Mouse (Mus musculus) heart, postnatal 0 days (tissue): Measurements from ENCODE around the gene Slc39a7. TPM values are rescaled to one million over a fixed set of nuclear protein-coding genes. Genes with fewer than 3 reads are reported as not detected.
A peak's percentile ranks its signal among the peaks of the same experiment; 100 is the strongest.

Experiments used
- ATAC-seq: fragments of 200-750 bp; cut with Nextera tagmentation; 2 replicates; pipeline ENCODE4 v1.8.0; 2017; ENCODE audit warnings: low read depth, moderate number of reproducible peaks, moderate library complexity; ENCODE audit not compliant: insufficient read depth
- DNase-seq: peaks from one replicate; pipeline ENCODE4 v3.0.0-alpha.2; 2016; ENCODE audit warnings: low spot score
- H3K27ac ChIP-seq: fragments of 300-500 bp; sonication (generic); 2 replicates; pipeline ENCODE4 v1.5.1; 2014; ENCODE audit warnings: low read depth, mild to moderate bottlenecking
- H3K27me3 ChIP-seq: fragments of 300-500 bp; sonication (generic); 2 replicates; pipeline ENCODE4 v1.6.1; 2014; ENCODE audit warnings: low read length, mixed read lengths; ENCODE audit not compliant: control insufficient read depth, insufficient read depth
- H3K36me3 ChIP-seq: fragments of 300-500 bp; sonication (generic); replicated peaks from 2 replicates; pipeline ENCODE4 v1.6.1; 2014; ENCODE audit warnings: low read length, mixed read lengths; ENCODE audit not compliant: control insufficient read depth, insufficient read depth
- H3K4me1 ChIP-seq: fragments of 300-500 bp; sonication (generic); 2 replicates; pipeline ENCODE4 v1.6.1; 2014; ENCODE audit warnings: antibody characterized with exemption; ENCODE audit not compliant: control insufficient read depth, insufficient read depth
- H3K4me2 ChIP-seq: fragments of 300-500 bp; sonication (generic); 2 replicates; pipeline ENCODE4 v1.6.1; 2014; ENCODE audit warnings: low read depth, mild to moderate bottlenecking, low read length, moderate library complexity
- H3K4me3 ChIP-seq: fragments of 300-500 bp; sonication (generic); 2 replicates; pipeline ENCODE4 v1.5.1; 2014; ENCODE audit warnings: low read depth, low read length
- H3K9ac ChIP-seq: fragments of 300-500 bp; sonication (generic); replicated peaks from 2 replicates; pipeline ENCODE4 v1.6.1; 2014; ENCODE audit warnings: low read depth, low read length, mixed read lengths
- H3K9me3 ChIP-seq: fragments of 300-500 bp; sonication (generic); replicated peaks from 2 replicates; pipeline ENCODE4 v1.6.1; 2016; ENCODE audit warnings: low read length; ENCODE audit not compliant: control insufficient read depth
- CTCF ChIP-seq: IDR thresholded peaks from 2 replicates; pipeline ENCODE4 v1.5.1; 2016; ENCODE audit warnings: antibody characterized with exemption, control low read depth, low read depth
- EP300 ChIP-seq: IDR thresholded peaks from 2 replicates; pipeline ENCODE4 v1.6.1; 2016; ENCODE audit warnings: antibody characterized with exemption, low read depth
- WGBS: fragments of 180-500 bp; shearing (Covaris S2); extraction: QIAGEN DNeasy Blood & Tissue Kit; methylation state at CpG from one replicate; pipeline ENCODE4 v1.1.7; 2014; 5-methylcytosine and 5-hydroxymethylcytosine counted together
- polyA plus RNA-seq: library from polyadenylated mRNA; unstranded; fragments of >200 nt; fragmentation: Nextera tagmentation; extraction: Ambion mirVana; gene quantifications from 2 replicates; pipeline ENCODE4 v1.2.1, GENCODE M21; 2015
- total RNA-seq: library from RNA; depleted of rRNA; stranded (reverse); fragments of >200 nt; gene quantifications from 2 replicates; pipeline ENCODE4 v1.2.3, GENCODE M21; 2014; ENCODE audit warnings: low replicate concordance; rRNA removed

The Slc39a7 gene
- total RNA-seq, result 88.7 and 97.2 TPM in 2 replicates
- 79.7 and 85.4 TPM in 2 replicates for polyA plus RNA-seq

DNA sequence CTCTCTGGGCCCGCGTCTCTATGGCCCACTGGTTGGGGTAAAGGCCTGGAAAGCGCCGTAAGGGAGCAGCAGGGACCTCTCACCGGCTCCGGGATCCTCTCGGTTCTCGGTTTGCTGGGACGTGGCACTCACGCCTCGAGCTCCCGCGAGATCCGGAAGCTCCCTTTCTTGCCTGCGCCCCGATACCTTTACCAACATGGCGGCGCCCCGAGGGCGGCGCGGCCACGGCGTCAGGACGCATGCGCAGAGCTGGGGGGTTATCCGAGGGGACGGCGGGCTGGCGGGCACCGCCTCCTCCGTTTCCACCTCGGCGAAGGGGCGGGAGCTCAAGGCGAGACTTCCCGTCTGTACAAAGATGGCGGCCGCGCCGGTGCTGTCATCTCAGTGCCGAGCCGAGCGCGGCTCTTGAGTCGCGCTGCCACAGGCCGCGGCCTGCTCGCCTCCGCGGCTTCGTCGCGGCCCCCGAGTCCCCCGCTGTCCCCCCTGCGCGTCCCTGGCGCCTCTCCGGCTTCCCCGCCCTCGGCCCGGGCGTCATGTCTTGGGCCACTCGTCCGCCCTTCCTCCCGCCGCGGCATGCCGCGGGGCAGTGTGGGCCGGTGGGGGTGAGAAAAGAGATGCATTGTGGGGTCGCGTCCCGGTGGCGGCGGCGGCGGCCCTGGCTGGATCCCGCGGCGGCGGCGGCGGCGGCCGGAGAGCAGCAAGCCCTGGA is at the start of gene Slc39a7, which contains the start of gene Rxrb:
TSS of gene Slc39a7 (minus strand) at position 218 of the 709 bp plus-strand sequence.
TSS of gene Rxrb (plus strand) at position 348 of the 709 bp plus-strand sequence.
- Histone ChIP-seq H3K27me3 (no peaks in the 10 kb centered on the region), H3K9me3 (no peaks in the 10 kb centered on the region), H3K9ac (peak within 1 kb of the TSS; percentile 73), H3K4me3 (peak within 1 kb of the TSS; percentile 63), H3K4me2 (peak within 1 kb of the TSS; percentile 85), H3K4me1 (peaks cover 29% of the 10 kb centered on the region), H3K36me3 (peaks cover 39% of the 10 kb centered on the region), H3K27ac (peak within 1 kb of the TSS; percentile 96)
- WGBS, result under 1% methylated on average over 70 of the region's 88 CpGs
- ATAC-seq (peak; percentile 81), DNase-seq (peak; percentile 97)
- TF ChIP-seq EP300 (peak; percentile 94), CTCF (no peak)

GRCm38 (mm10) chr17:34079621-34080020 is 48.1 kb upstream of the Slc39a7 start:
- H3K9me3 ChIP-seq, result no peaks in the 10 kb centered on the region
- no peak overlapping the region for H3K4me2 ChIP-seq
- peak; percentile 76 for DNase-seq
- no peak overlapping the region for H3K27ac ChIP-seq
- WGBS, result 22% methylated on average over 5 of the region's 5 CpGs
- H3K36me3 ChIP-seq, result no peaks in the 10 kb centered on the region
- no peak for TF ChIP-seq EP300
- ATAC-seq, result peak; percentile 57
- H3K9ac ChIP-seq, result no peak overlapping the region
- no peak overlapping the region for H3K4me3 ChIP-seq
- peaks cover 37% of the 10 kb centered on the region for H3K27me3 ChIP-seq
- H3K4me1 ChIP-seq, result no peaks in the 10 kb centered on the region

- DNase-seq (no peak), ATAC-seq (no peak)
- no peak overlapping the region for H3K9ac ChIP-seq
- WGBS, result 87% methylated on average over 11 of the region's 11 CpGs
- no peaks in the 10 kb centered on the region for H3K4me1 ChIP-seq
- H3K27me3 ChIP-seq, result peaks cover 32% of the 10 kb centered on the region
- H3K9me3 ChIP-seq, result no peaks in the 10 kb centered on the region
- no peak overlapping the region for H3K4me3 ChIP-seq
- no peak overlapping the region for H3K27ac ChIP-seq
- no peak overlapping the region for H3K4me2 ChIP-seq
- no peak for TF ChIP-seq CTCF
- no peak for TF ChIP-seq EP300
- no peaks in the 10 kb centered on the region for H3K36me3 ChIP-seq
Observed at GRCm38 (mm10) chr17:34079002-34079401, 47.5 kb upstream of the Slc39a7 start.

DNA sequence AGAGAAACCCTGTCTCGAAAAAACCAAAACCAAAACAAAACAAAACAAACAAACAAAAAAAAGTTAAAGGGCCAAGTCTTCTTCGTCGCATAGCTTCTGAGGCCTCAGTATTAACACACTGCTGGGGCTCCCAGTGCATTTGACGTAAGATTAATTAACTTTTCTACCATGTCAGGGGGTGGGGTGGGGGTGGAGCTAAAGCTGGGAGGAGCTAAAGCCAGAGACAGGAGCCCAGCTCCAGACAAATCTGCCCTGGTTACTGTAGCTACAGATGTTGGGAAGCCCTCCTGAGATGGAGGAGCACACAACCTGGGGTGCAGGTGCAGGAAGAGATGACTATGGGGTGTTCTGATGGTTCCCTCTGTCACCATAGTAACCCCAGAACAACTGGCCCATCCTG is 46.7 kb upstream of the Slc39a7 start:
- Histone ChIP-seq H3K4me1 (no peaks in the 10 kb centered on the region), H3K4me3 (no peak overlapping the region), H3K9ac (no peak overlapping the region), H3K36me3 (no peaks in the 10 kb centered on the region), H3K27me3 (peaks cover 31% of the 10 kb centered on the region), H3K4me2 (no peak overlapping the region), H3K9me3 (no peaks in the 10 kb centered on the region), H3K27ac (no peak overlapping the region)
- 61% methylated on average over 4 of the region's 4 CpGs for WGBS
- DNase-seq (no peak), ATAC-seq (no peak)
- TF ChIP-seq CTCF, result no peak
- TF ChIP-seq EP300, result no peak

DNA sequence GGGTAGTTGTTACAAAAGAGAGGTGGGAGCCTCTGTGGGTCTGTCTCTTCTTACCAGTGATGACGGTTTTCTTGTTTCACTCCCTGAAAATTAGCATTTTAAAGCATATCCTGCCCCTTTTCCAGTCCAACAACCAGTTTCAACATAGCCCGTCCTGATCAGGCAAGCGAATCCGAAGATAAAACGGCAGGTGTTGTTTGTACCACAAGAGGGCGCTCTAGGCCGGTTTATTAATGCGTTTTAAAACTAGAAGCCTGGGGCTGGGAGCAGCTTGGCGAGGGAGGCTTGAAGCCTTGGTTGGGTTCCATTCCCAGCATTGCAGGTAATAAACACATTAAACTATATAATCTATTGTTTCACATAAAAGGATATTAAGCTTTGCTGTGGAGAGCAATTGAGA is 46.1 kb upstream of the Slc39a7 start:
- peak; percentile 66 for DNase-seq
- TF ChIP-seq CTCF (peak; percentile 75), EP300 (no peak)
- Histone ChIP-seq H3K4me2 (no peak overlapping the region), H3K9me3 (no peaks in the 10 kb centered on the region), H3K9ac (no peak overlapping the region), H3K4me3 (no peak overlapping the region), H3K4me1 (no peaks in the 10 kb centered on the region), H3K27ac (no peak overlapping the region), H3K27me3 (peaks cover 25% of the 10 kb centered on the region), H3K36me3 (no peaks in the 10 kb centered on the region)
- ATAC-seq, result no peak
- WGBS, result 1% methylated on average over 9 of the region's 9 CpGs
